Mouse (Mus musculus) monocyte, adult 2 months (primary cell): ENCODE results near the gene Srgap3.

Source experiments
- DNase-seq, 2 experiments: peaks; one replicate each; pipeline ENCODE4 v3.0.0; 2022; ENCODE audit warnings: low spot score in 2 of 2, low read depth in 1 of 2

Gene Srgap3

DNA sequence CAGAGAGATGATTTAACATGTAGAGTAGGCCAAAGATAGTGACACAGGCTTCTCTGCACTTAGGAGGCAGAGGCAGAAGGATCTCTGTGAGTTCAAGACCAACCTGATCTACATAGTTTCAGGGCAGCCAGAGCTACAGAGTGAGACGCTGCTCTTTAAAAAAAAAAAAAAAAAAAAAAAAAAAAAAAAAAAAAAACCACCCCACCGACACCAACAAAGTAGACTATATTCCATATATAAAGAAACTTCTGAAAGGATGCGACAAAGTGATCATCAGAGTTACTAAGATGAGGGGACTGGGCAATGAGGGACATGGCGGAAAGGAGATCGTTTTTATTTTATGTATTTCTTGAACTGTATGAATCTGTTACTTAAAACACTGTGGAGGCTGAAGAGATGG, 252.6 kb downstream of the Srgap3 start:
- no peak for DNase-seq

GRCm38 (mm10) chr6:112691523-112691922, 255.5 kb downstream of the Srgap3 start:
- no peak for DNase-seq

GRCm38 (mm10) chr6:112688033-112688432, 259.0 kb downstream of the Srgap3 start:
- no peak for DNase-seq

- no peak for DNase-seq
Observed at GRCm38 (mm10) chr6:112686485-112686884, 260.6 kb downstream of the Srgap3 start.

- no peak for DNase-seq
Observed at GRCm38 (mm10) chr6:112684065-112684464, 263.0 kb downstream of the Srgap3 start.
